Mouse (Mus musculus): Measurements from ENCODE around the gene Gstm6. TPM values are rescaled to one million over a fixed set of nuclear protein-coding genes. Genes with fewer than 3 reads are reported as not detected.
"Not testable (repeated sequence)": the region's sequence is repeated elsewhere in the genome, so short reads cannot be mapped to it uniquely, and the experiment has no call there.

The Gstm6 gene
- polyA plus RNA-seq (2014; fragmentation: Nextera tagmentation; extraction: Ambion mirVana), result 11.3 and 14.4 TPM in 2 replicates

- Histone ChIP-seq H3K36me3 (ENCODE audit: control insufficient read depth, insufficient read depth, low read length) (no peaks in the 10 kb centered on the region), H3K4me1 (ENCODE audit: control insufficient read depth, insufficient read depth, low read length) (no peaks in the 10 kb centered on the region; the same call in 1 of the 2 replicates), H3K4me3 (ENCODE audit: low read depth, low read length) (peak within 1 kb of the TSS; percentile 25), H3K27ac (ENCODE audit: low read depth, low read length) (no peak within 1 kb of the TSS), H3K9ac (ENCODE audit: low read length) (peak within 1 kb of the TSS; percentile 54), H3K9me3 (ENCODE audit: control insufficient read depth, low read length) (no peaks in the 10 kb centered on the region), H3K27me3 (ENCODE audit: control insufficient read depth, insufficient read depth, low read length) (no peaks in the 10 kb centered on the region), H3K4me2 (peak within 1 kb of the TSS; percentile 49)
- WGBS, result 17% methylated on average over 19 of the region's 20 CpGs
- peak; percentile 86 for ATAC-seq (ENCODE audit: low FRiP score)
- no peak for DNase-seq (ENCODE audit: low spot score, missing footprints)
These were observed at the start of gene Gstm6 for GRCm38 (mm10) chr3:107943239-107943990. TSS of gene Gstm6 (minus strand) at chr3:107943749.

GRCm38 (mm10) chr3:107986041-107986562 lies 42.6 kb upstream of the Gstm6 start, which contains the start of gene Gstm2:
TSS of gene Gstm2 (minus strand) at chr3:107986453.
- ATAC-seq (ENCODE audit: low FRiP score) (no peak), DNase-seq (ENCODE audit: low spot score, missing footprints) (no peak)
- H3K9me3 ChIP-seq (ENCODE audit: control insufficient read depth, low read length), result no peaks in the 10 kb centered on the region
- no peaks in the 10 kb centered on the region for H3K36me3 ChIP-seq (ENCODE audit: control insufficient read depth, insufficient read depth, low read length)
- H3K4me2 ChIP-seq, result no peak within 1 kb of the TSS
- H3K4me3 ChIP-seq (ENCODE audit: low read depth, low read length), result no peak within 1 kb of the TSS
- H3K4me1 ChIP-seq (ENCODE audit: control insufficient read depth, insufficient read depth, low read length), result no peaks in the 10 kb centered on the region
- no peaks in the 10 kb centered on the region for H3K27me3 ChIP-seq (ENCODE audit: control insufficient read depth, insufficient read depth, low read length)
- no peak within 1 kb of the TSS for H3K9ac ChIP-seq (ENCODE audit: low read length)
- no peak within 1 kb of the TSS for H3K27ac ChIP-seq (ENCODE audit: low read depth, low read length)
- WGBS, result 70% methylated on average over 8 of the region's 8 CpGs

GRCm38 (mm10) chr3:107985141-107985540 lies 41.6 kb upstream of the Gstm6 start:
- not testable (repeated sequence) for H3K27me3 ChIP-seq (ENCODE audit: control insufficient read depth, insufficient read depth, low read length); H3K9ac ChIP-seq (ENCODE audit: low read length); H3K36me3 ChIP-seq (ENCODE audit: control insufficient read depth, insufficient read depth, low read length); H3K27ac ChIP-seq (ENCODE audit: low read depth, low read length); H3K9me3 ChIP-seq (ENCODE audit: control insufficient read depth, low read length); H3K4me1 ChIP-seq (ENCODE audit: control insufficient read depth, insufficient read depth, low read length); ATAC-seq (ENCODE audit: low FRiP score); DNase-seq (ENCODE audit: low spot score, missing footprints); H3K4me2 ChIP-seq; H3K4me3 ChIP-seq (ENCODE audit: low read depth, low read length)
- 96% methylated on average over 2 of the region's 2 CpGs for WGBS

GRCm38 (mm10) chr3:107984471-107984870 lies 40.9 kb upstream of the Gstm6 start:
- no peaks in the 10 kb centered on the region for H3K36me3 ChIP-seq (ENCODE audit: control insufficient read depth, insufficient read depth, low read length)
- H3K9me3 ChIP-seq (ENCODE audit: control insufficient read depth, low read length), result no peaks in the 10 kb centered on the region
- no peaks in the 10 kb centered on the region for H3K4me1 ChIP-seq (ENCODE audit: control insufficient read depth, insufficient read depth, low read length)
- WGBS, result 86% methylated on average over 5 of the region's 5 CpGs
- no peaks in the 10 kb centered on the region for H3K27me3 ChIP-seq (ENCODE audit: control insufficient read depth, insufficient read depth, low read length)
- DNase-seq (ENCODE audit: low spot score, missing footprints) (no peak), ATAC-seq (ENCODE audit: low FRiP score) (no peak)
- no peak overlapping the region for H3K4me2 ChIP-seq
- H3K9ac ChIP-seq (ENCODE audit: low read length), result no peak overlapping the region
- H3K4me3 ChIP-seq (ENCODE audit: low read depth, low read length), result no peak overlapping the region
- no peak overlapping the region for H3K27ac ChIP-seq (ENCODE audit: low read depth, low read length)

- ATAC-seq (ENCODE audit: low FRiP score) (no peak), DNase-seq (ENCODE audit: low spot score, missing footprints) (no peak)
- no peaks in the 10 kb centered on the region for H3K36me3 ChIP-seq (ENCODE audit: control insufficient read depth, insufficient read depth, low read length)
- H3K27ac ChIP-seq (ENCODE audit: low read depth, low read length), result no peak overlapping the region
- H3K4me3 ChIP-seq (ENCODE audit: low read depth, low read length), result no peak overlapping the region
- no peaks in the 10 kb centered on the region for H3K9me3 ChIP-seq (ENCODE audit: control insufficient read depth, low read length)
- no peaks in the 10 kb centered on the region for H3K27me3 ChIP-seq (ENCODE audit: control insufficient read depth, insufficient read depth, low read length)
- H3K9ac ChIP-seq (ENCODE audit: low read length), result no peak overlapping the region
- H3K4me2 ChIP-seq, result no peak overlapping the region
- WGBS, result 92% methylated on average over 3 of the region's 3 CpGs
- H3K4me1 ChIP-seq (ENCODE audit: control insufficient read depth, insufficient read depth, low read length), result no peaks in the 10 kb centered on the region
These were observed 40.2 kb upstream of the Gstm6 start for GRCm38 (mm10) chr3:107983771-107984170.

GRCm38 (mm10) chr3:107982726-107983125 lies 39.2 kb upstream of the Gstm6 start:
- 82% methylated on average over 6 of the region's 6 CpGs for WGBS
- ATAC-seq (ENCODE audit: low FRiP score) (no peak), DNase-seq (ENCODE audit: low spot score, missing footprints) (no peak)
- Histone ChIP-seq H3K9ac (ENCODE audit: low read length) (no peak overlapping the region), H3K9me3 (ENCODE audit: control insufficient read depth, low read length) (no peaks in the 10 kb centered on the region), H3K36me3 (ENCODE audit: control insufficient read depth, insufficient read depth, low read length) (no peaks in the 10 kb centered on the region), H3K4me3 (ENCODE audit: low read depth, low read length) (no peak overlapping the region), H3K4me2 (no peak overlapping the region), H3K27ac (ENCODE audit: low read depth, low read length) (no peak overlapping the region), H3K27me3 (ENCODE audit: control insufficient read depth, insufficient read depth, low read length) (no peaks in the 10 kb centered on the region), H3K4me1 (ENCODE audit: control insufficient read depth, insufficient read depth, low read length) (no peaks in the 10 kb centered on the region)

- Histone ChIP-seq H3K9me3 (ENCODE audit: control insufficient read depth, low read length) (no peaks in the 10 kb centered on the region), H3K4me1 (ENCODE audit: control insufficient read depth, insufficient read depth, low read length) (no peaks in the 10 kb centered on the region), H3K4me2 (no peak overlapping the region), H3K4me3 (ENCODE audit: low read depth, low read length) (no peak overlapping the region), H3K36me3 (ENCODE audit: control insufficient read depth, insufficient read depth, low read length) (no peaks in the 10 kb centered on the region), H3K27me3 (ENCODE audit: control insufficient read depth, insufficient read depth, low read length) (no peaks in the 10 kb centered on the region), H3K27ac (ENCODE audit: low read depth, low read length) (no peak overlapping the region), H3K9ac (ENCODE audit: low read length) (no peak overlapping the region)
- 71% methylated on average over 3 of the region's 3 CpGs for WGBS
- DNase-seq (ENCODE audit: low spot score, missing footprints) (no peak), ATAC-seq (ENCODE audit: low FRiP score) (no peak)
These were observed 37.7 kb upstream of the Gstm6 start for GRCm38 (mm10) chr3:107981261-107981660.

- DNase-seq (ENCODE audit: low spot score, missing footprints) (no peak), ATAC-seq (ENCODE audit: low FRiP score) (no peak)
- WGBS, result 87% methylated on average over 3 of the region's 3 CpGs
- Histone ChIP-seq H3K4me2 (no peak overlapping the region), H3K9me3 (ENCODE audit: control insufficient read depth, low read length) (no peaks in the 10 kb centered on the region), H3K4me3 (ENCODE audit: low read depth, low read length) (no peak overlapping the region), H3K27ac (ENCODE audit: low read depth, low read length) (no peak overlapping the region), H3K36me3 (ENCODE audit: control insufficient read depth, insufficient read depth, low read length) (no peaks in the 10 kb centered on the region), H3K4me1 (ENCODE audit: control insufficient read depth, insufficient read depth, low read length) (no peaks in the 10 kb centered on the region), H3K27me3 (ENCODE audit: control insufficient read depth, insufficient read depth, low read length) (no peaks in the 10 kb centered on the region), H3K9ac (ENCODE audit: low read length) (no peak overlapping the region)
These were observed 34.1 kb upstream of the Gstm6 start for GRCm38 (mm10) chr3:107977691-107978090.

- H3K27me3 ChIP-seq (ENCODE audit: control insufficient read depth, insufficient read depth, low read length), result no peaks in the 10 kb centered on the region
- H3K36me3 ChIP-seq (ENCODE audit: control insufficient read depth, insufficient read depth, low read length), result no peaks in the 10 kb centered on the region
- no peak overlapping the region for H3K9ac ChIP-seq (ENCODE audit: low read length)
- H3K4me3 ChIP-seq (ENCODE audit: low read depth, low read length), result no peak overlapping the region
- no peaks in the 10 kb centered on the region for H3K9me3 ChIP-seq (ENCODE audit: control insufficient read depth, low read length)
- H3K4me2 ChIP-seq, result no peak overlapping the region
- H3K4me1 ChIP-seq (ENCODE audit: control insufficient read depth, insufficient read depth, low read length), result no peaks in the 10 kb centered on the region
- no peak for DNase-seq (ENCODE audit: low spot score, missing footprints)
- ATAC-seq (ENCODE audit: low FRiP score), result no peak
- no peak overlapping the region for H3K27ac ChIP-seq (ENCODE audit: low read depth, low read length)
- WGBS, result 93% methylated on average over 1 of the region's 1 CpGs
These were observed 30.7 kb upstream of the Gstm6 start for GRCm38 (mm10) chr3:107974237-107974636.
